Mouse (Mus musculus) embryo, embryonic 10 days (tissue): ENCODE results near the gene Nuf2.
"Not testable (repeated sequence)": the region's sequence is repeated elsewhere in the genome, so short reads cannot be mapped to it uniquely, and the experiment has no call there.

ENCODE experiments used
- DNase-seq: peaks from one replicate; pipeline ENCODE4 v3.0.0-alpha.2; 2015; ENCODE audit warnings: low spot score

Gene Nuf2

DNA sequence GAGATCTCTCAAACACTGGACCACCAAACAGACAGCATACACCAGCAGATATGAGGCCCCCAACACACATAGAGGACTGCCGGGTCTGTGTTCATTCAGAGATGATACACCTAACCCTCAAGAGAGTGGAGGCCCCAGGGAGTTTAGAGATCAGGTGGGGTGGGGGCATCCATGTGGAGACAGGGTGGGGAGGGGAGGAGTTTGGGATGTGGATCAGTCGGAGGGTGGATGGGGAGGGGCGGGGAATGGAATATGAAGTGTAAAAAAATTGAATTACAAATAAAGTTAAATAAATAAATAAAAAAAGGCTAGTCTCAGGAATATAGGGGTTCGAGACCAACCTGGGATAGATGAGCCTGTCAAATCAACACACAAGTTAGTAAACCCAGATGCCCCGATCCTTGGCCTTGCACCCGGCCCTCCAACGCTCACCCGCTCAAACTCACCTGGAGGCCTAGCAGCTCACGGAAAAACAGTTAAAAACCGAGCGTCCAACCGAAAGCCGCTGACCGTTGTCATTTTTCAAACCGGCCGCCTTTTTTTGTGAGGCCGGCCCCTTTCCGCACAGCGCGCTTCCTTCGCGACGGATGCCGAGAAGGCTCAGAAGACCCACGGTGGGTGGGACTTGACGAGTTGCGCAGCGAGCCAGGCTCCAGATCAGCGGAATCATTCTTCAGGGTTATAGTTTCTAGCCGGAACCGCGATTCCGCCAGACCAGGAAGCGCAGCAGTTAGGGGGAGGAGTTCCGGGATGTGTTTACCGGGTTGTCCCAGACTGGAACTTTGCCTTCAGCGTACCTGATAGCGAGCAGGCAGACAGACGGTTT lies at the start of gene Nuf2:
Gene Nuf2 (minus strand): TSS at position 589 of the 826 bp plus-strand sequence.
- DNase-seq = peak; percentile 98

DNA sequence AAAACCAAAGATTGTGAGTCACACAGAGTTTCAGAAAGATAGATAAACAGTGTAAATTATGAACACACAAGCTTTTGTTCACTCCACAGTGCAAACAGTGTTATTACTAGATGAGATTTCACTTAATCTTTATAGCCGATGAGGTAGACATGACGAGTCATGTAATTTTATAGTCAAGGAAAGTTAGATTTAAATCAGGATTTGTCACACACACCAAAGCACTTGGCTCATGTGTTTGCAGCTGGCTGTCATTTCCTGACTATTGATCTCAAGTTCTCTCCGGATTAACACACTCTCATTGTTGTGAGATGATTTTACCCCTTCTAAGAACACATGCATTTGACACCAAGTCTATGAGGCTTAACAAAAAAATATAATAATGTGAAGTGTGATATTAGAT lies 48.3 kb upstream of the Nuf2 start:
- DNase-seq = no peak

DNA sequence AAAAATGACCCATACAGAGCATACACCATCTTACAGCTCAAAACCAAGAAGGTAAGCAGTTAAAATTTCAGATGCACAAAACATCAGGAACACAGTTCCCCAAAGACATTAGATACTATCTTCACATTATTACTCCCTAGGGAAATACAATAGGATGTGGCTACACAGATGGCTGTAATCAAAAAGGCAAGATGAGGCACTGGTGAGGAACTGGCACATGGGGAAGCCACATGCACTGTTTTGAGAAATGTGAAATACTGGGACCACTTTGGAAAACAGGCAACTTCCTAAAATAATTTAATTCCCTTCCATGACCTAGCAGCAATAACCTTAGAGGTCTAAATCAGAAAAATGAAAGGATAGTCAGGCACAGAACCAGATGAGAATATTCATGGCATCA lies 42.9 kb upstream of the Nuf2 start:
- no peak for DNase-seq

DNA sequence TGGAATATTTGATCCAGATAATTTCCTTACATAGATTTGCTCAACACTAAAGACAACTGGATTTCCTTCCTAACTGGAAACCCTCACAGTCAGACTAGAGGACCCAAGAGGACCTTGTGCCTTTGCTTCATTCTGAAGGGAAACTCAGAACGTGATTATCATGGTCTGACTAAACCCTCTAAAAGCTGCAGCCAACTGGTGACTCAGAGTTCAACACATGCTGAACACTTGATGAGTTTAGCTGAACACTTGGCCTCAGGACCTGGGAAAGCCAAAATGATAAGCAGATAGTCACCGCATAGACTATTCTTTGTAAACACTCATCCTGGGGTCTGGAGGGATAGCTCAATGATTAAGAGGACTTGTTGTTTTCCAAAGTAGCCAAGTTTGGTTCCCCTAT lies 24.4 kb upstream of the Nuf2 start:
- DNase-seq = no peak

DNA sequence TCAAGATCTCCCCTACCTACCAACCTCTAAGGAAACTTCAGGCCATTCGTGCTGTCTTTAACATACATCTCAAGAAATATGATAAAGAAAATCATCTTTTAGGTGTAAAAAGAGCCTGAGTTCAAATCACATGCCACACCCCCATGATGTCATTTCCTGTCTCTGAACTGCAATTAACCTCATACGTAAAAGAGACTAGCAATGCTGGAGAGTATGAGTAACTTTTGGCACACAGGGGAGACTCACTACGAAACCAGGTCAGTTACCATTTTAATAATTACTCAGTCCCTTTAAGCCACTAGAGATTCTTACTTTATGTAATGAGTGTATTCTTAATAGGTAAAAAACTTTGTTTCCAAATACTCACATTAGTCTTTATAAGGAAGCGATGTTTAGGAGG lies 23.8 kb upstream of the Nuf2 start:
- DNase-seq = no peak

DNA sequence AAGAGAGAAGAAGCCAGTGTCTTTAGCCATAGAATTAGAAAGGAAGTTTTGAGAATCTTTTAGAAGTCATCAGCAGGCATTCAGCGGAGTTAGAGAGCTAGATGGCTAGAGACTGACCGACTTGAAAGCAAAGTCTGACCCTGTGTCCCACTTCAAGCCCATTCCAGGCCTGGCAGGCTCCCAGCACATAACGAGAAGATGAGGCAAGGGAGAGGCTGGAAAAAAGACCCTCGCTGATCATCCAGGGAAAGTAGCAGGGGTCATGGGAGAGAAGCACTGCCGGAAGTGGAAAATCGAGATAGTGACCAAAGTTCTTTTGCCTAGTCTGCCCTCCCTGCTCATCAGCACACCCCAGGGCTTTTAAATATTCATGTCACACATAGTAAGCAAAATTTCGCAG lies 22.2 kb upstream of the Nuf2 start:
- no peak for DNase-seq

DNA sequence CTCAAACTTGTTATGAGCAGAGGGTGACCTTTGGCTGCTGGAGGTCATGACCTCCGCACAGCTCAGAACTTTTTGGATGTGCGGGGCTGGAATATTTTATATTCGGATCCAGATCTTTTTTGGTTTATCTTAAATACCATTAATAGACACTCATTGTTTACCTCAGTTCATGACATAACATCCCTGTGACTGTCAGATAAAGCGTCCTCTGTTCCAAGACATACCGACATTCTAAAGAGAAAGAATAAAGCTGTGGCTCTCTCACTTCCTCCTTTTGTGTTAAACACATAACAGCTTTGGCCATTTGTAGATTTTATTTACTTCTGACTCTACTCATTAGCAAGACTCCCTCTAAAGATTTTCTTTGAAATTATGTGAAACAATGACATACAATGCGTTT lies 9.2 kb upstream of the Nuf2 start:
- DNase-seq = no peak

DNA sequence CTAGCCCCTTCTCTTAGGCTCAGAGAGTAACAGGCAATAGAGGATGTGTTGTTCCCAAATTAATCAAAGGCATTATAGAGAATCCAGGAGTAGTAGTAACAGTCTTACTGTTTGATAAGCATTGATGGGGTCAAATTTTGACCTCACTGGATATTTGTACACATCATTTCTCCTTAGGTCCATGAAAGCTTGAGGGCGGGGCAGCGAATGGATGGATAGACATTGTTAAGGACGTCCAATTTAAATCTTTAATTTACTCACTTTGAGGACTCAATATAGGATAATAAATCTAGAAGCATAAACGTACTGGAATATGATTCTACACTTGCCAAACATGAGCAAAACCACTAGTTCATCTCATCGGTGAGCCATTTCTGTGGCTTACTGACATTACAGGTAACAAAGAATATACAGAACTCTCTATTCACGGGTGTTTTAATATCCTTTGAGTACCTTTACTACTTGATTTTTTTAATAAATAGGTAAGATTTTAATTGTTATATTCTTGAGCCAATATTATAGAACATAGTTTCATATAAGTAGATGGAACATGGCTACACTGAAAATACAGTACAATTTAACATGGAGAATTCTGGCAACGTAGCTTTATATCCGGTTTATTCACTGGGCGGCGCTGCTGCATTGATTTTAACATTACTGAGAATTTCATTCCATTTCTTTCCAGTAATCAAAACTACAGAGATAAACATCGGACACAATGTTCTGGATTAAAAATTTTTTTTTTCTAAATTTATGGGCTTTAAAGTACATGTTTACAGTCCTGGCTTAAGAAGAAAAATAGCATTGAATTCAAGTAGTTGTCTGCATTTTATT lies 655 bp upstream of the Nuf2 start:
- DNase-seq = peak; percentile 44

DNA sequence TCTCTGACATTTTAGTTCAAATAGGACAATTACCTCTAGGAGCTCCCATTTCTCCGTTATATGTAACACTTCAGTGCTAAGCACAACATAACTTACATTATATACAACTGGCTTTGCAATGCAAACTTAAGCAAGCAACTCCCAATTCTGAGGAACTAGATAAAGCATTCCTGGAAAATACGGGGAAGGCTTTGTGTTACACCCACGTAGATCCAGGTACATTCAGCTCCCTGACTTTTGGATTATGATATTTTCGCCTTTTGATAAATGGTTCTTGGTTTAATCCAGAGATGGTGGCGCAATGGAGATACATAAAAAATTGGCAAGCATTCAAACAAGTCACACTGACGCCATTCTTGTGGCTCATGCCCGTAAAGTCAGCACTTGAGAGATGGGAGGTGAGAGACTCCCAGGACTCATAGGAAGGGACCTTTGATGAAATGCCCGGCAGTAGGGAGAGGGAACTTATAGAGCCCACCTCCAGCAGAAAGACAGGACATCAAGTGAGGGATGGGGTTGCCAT lies 1.2 kb downstream of the Nuf2 start:
- DNase-seq = no peak

DNA sequence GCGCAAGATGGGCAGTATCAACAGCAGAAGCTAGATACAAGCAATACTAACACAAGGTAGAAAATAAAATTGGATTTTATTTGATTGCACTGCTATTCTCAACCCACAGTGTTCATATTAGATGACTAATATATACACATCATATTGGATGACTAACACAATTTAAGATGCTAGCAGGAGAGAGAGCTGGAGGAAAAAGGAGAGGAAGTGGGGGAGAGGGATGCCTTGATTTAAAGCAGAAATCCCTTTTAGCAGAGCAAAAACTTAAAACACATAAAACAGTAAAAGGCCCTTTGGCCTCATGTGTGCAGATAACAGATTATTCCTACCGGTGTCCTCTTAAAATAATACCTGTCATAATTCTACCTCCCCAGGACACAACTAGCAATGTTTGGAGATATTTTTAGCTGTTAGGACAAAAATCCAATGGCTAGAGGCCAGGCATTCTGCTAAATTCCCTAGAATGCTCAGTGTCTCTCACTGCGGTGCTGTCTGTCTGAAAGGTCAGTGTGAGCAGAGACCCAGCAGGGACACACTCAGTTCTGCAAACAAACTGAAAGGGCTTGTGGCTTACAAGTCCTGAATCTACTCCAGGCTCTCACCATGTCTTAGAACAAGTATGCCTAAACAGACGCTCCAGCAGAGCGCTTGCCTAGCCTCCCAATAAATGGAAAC lies 5.1 kb downstream of the Nuf2 start:
- DNase-seq = no peak

DNA sequence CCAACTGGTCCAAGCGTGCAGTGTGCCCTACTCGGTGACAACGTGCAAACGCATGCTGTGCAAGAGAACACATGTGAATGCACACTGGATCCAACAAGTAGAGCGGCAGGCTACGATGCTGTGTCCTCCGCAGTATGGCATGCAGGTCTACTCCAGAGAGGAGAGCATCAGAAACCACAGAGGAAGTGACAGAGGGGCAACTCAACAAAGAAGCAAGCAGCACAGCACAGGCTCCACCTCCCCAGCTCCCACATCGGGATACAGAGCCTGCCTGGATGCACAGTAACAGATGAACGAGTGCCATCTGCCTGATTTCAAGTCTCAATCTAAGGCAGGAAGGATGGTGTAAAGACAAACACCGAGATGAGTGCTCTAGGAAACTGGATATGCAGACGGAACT lies 11.9 kb downstream of the Nuf2 start:
- no peak for DNase-seq

DNA sequence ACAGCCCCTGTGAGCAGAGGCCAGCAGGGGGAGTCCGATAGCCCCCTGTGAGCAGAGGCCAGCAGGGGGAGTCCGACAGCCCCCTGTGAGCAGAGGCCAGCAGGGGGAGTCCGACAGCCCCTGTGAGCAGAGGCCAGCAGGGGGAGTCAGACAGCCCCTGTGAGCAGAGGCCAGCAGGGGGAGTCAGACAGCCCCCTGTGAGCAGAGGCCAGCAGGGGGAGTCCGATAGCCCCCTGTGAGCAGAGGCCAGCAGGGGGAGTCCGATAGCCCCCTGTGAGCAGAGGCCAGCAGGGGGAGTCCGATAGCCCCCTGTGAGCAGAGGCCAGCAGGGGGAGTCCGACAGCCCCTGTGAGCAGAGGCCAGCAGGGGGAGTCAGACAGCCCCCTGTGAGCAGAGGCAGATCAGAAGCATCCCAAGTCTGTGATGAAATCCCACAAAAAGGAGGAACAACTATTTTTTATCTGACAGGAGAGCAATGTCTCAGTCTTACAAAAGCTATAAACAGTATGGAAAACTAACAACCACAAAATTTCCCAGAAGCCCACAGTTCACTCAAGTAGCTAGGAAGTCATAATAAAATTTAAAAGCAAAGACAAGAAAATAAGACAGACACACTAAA lies 13.3 kb downstream of the Nuf2 start:
- DNase-seq = not testable (repeated sequence)

DNA sequence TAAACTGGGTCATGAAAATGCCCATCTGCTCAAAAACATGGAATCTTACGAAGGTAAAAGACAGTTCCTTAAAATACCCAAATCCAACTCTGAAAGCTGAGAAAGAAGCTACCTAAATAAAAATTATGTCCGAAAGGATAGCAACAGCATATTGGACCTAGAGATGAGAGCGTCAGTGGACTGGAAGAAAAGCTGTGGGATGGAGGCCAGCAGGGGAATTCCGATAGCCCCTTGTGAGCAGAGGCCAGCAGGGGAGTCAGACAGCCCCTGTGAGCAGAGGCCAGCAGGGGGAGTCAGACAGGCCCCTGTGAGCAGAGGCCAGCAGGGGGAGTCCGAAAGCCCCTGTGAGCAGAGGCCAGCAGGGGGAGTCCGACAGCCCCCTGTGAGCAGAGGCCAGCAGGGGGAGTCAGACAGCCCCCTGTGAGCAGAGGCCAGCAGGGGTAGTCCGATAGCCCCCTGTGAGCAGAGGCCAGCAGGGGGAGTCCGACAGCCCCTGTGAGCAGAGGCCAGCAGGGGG lies 13.8 kb downstream of the Nuf2 start:
- no peak for DNase-seq

DNA sequence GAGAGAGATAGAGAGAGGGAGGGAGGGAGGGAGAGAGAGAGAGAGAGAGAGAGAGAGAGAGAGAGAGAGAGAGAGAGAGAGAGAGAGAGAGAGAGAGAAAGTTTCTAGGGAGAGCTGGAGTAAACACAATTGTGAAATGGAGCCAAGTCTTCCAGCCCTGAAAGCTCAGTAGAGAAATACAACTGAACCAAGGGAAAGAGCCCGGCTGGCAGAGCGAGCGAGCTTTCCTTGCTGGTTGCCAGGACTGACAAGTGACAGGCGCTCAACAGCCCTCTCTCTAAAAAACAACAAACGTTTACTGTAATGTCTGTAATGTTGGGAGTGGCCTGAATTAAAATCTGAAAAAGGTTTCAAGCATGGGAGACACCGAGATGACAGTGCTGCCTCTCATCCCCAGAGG lies 24.9 kb downstream of the Nuf2 start:
- DNase-seq = no peak

DNA sequence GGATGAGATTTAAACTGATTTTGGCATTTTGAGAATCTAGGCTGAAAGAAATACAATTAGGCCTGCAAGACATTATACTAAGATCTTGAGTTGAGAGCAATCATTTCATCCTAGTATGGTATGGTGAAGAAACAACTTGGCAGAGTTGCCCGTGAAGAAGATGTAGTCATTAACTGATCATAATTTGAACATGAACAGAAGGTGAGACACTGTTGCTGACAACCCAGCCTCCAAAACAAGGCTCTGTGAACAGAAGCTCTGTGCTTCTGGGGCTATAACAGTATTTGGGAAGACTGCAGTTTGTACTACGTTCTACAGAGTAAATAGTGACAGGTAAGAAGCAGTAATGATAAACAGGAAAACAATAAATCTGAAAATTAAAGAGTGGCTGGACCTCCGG lies 28.4 kb downstream of the Nuf2 start:
- no peak for DNase-seq

DNA sequence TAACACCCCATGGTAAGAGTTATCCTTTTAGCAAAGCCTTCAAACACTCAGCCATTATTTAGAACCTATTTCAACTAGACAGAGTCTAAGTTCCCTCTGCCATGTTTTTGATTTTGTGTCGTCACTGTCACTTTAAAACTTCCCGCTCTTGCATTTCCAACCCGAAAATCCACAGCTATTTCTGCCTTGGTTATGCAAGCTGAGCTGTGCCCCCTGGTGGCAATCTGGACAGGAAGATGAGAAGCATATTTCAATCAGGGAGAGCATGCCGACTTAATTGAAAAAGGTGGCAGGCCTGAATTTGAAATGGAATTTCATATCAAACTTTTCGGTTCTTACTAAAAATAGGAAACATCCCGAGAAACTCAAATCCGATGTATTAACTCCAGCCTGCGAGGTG lies 35.6 kb downstream of the Nuf2 start:
- peak; percentile 66 for DNase-seq

DNA sequence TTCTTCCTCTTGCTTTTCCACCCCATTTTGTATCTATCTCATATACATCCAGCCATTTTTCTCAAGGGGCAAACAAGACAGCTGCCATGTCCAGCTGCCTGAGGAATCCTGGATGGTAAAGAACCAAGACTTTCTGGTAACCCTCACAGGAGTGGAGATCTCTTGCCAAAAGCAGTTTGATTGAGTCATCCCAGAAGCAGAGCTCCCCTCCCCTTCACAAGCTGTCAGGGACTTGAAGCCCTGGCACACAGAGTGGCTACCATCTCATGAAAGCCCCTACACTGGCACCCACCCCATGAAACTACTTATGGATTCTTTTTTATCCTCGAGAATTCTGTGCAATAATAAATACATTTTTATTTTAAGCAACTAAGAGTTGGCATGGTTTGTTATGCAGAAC lies 39.7 kb downstream of the Nuf2 start:
- DNase-seq = no peak

DNA sequence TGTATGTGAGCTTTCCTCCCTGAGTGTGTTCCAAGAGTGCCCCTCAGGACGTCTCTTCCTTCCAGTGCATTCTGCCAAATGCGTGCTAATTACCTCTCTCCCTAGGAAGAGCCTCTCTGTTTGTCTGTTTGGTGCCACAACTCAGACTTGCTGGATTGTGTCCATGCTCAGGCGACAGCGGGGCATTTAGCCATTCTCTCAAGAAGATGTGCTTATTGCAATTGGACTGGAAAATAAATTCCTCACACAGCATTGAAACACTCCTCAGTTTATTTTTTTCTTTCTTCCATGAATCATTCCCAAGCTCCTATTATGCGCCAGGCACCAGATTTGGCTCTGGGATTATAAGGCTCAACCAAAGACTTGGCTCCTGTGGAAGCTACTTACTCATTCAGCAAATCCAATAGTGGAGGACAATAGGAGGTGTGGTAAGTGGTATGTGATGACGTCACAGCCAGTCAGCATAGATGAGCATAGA lies 45.8 kb downstream of the Nuf2 start:
- no peak for DNase-seq

DNA sequence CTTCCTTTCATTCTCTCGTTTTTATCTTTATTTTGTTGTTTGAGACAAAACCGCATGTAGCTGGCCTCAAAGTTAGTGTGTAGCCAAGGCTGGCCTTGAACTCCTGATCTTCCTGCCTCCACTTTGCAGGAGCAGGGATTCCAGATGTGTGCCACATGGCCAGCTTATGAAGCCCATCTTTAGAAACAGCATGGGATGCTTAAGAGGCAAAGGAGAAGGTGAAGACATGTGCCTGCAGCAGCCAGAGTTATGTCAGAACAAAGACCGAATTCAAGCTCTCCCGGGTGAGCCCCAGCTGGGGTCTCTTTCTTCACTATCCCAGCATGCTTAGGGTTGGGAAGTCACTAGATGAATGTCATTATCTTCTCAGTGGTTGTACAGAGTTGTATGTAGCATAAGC lies 46.7 kb downstream of the Nuf2 start:
- no peak for DNase-seq

DNA sequence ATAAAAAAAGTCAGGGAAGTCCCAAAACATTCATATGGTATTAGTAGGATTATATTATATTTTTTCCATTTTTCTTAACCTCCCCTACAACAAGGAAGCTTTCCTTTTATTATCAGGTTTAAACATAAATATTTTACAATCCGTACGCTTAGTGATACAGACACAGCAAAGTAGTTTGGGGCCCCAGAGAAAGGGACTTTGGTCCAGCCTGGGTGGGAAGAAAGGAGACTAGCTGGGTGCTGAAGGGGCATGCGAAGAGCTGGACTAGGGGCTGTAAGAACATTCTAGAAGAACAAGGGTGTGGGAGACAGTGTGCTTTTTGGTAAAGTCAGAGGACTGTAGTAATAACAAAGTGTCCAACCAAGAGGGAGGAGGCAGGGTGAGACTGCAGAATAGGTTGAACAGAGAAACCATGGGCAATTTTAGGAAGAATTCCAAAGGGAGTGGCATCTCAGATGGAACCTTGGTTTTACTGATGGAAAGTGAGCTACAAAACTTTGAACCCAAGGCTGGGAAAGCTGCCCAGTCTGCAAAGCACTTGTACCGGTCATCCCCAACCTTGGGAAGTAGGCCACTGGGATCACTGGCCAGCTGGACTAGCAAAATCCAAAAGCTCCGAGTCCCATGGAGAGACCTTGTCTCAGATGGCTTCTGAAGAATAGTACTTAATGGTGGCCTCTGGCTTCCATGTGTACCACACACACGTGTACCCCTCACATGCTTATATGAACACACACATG lies 48.5 kb downstream of the Nuf2 start:
- DNase-seq = no peak

DNA sequence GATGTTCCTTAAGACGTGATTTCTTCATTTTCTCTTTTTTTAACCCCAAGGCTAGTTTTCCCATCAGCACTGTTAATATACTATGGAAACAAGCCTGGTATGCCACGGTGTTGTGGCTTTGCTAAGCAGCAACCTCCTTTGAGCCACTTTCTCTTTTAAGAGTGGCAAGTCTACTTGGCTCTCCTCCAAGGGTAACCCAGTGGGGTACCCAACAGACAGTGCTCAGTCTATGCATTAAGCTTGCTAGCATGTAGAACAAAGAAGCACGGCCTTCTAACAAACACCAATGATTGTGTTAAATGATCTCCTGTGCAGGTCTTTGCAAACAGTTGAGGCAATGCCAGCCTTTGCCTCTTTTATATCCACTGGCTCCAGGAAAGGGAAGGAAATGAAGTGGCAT lies 60.1 kb downstream of the Nuf2 start:
- DNase-seq = no peak
